Mouse (Mus musculus) macrophage (primary cell): ENCODE measurements around the gene Slc44a3. TPM values are rescaled to one million over a fixed set of nuclear protein-coding genes. Genes with fewer than 3 reads are reported as not detected.

Experiments used
- H3K27ac ChIP-seq: fragments of 350-480 bp; formaldehyde crosslinking; 2 replicates; pipeline ENCODE4 v1.9.0; 2021
- H3K36me3 ChIP-seq: fragments of 350-480 bp; formaldehyde crosslinking; 2 replicates; pipeline ENCODE4 v1.9.0; 2021; ENCODE audit errors: inconsistent target
- H3K4me3 ChIP-seq: fragments of 350-480 bp; formaldehyde crosslinking; 2 replicates; pipeline ENCODE4 v1.9.0; 2021; ENCODE audit errors: inconsistent target
- H3K79me2 ChIP-seq: fragments of 350-480 bp; formaldehyde crosslinking; 2 replicates; pipeline ENCODE4 v1.9.0; 2021; ENCODE audit errors: inconsistent target
- WGBS: methylation state at CpG from one replicate; pipeline ENCODE4 v1.1.7; 2026; ENCODE audit warnings: inconsistent platforms; ENCODE audit not compliant: missing documents; 5-methylcytosine and 5-hydroxymethylcytosine counted together
- polyA plus RNA-seq: library from polyadenylated mRNA; stranded (reverse); fragments of 250-400 nt; gene quantifications from 3 replicates; pipeline ENCODE4 v1.2.4, GENCODE M21; 2018; ENCODE audit warnings: inconsistent platforms

Slc44a3 gene
- polyA plus RNA-seq, 1 experiment from 2014 or later = not detected

GRCm38 (mm10) chr3:121536803-121537202 is 4.6 kb upstream of the Slc44a3 start:
- H3K27ac ChIP-seq = no peak overlapping the region
- 54% methylated on average over 9 of the region's 9 CpGs for WGBS
- no peaks in the 10 kb centered on the region for H3K79me2 ChIP-seq
- no peaks in the 10 kb centered on the region for H3K36me3 ChIP-seq
- no peak overlapping the region for H3K4me3 ChIP-seq

GRCm38 (mm10) chr3:121535813-121536504 is 3.8 kb upstream of the Slc44a3 start:
- Histone ChIP-seq H3K79me2 (no peaks in the 10 kb centered on the region), H3K4me3 (no peak overlapping the region), H3K36me3 (no peaks in the 10 kb centered on the region), H3K27ac (no peak overlapping the region)
- WGBS = 93% methylated on average over 3 of the region's 3 CpGs

GRCm38 (mm10) chr3:121531370-121532148 is 645 bp downstream of the Slc44a3 start:
- Histone ChIP-seq H3K27ac (no peak overlapping the region), H3K36me3 (no peaks in the 10 kb centered on the region), H3K79me2 (no peaks in the 10 kb centered on the region), H3K4me3 (no peak overlapping the region)
- 77% methylated on average over 16 of the region's 16 CpGs for WGBS

GRCm38 (mm10) chr3:121530546-121531258 is 1.5 kb downstream of the Slc44a3 start:
- H3K4me3 ChIP-seq = no peak overlapping the region

GRCm38 (mm10) chr3:121526096-121527093 is 5.8 kb downstream of the Slc44a3 start:
- 69% methylated on average over 17 of the region's 17 CpGs for WGBS
- no peak overlapping the region for H3K27ac ChIP-seq
- no peaks in the 10 kb centered on the region for H3K79me2 ChIP-seq
- H3K4me3 ChIP-seq = no peak overlapping the region
- H3K36me3 ChIP-seq = no peaks in the 10 kb centered on the region

More at GRCm38 (mm10) chr3:121530546-121531258, 1.5 kb downstream of the Slc44a3 start:
- 96% methylated on average over 10 of the region's 10 CpGs for WGBS
- Histone ChIP-seq H3K27ac (no peak overlapping the region), H3K79me2 (no peaks in the 10 kb centered on the region), H3K36me3 (no peaks in the 10 kb centered on the region)

GRCm38 (mm10) chr3:121521633-121522125 is 10.5 kb downstream of the Slc44a3 start:
- 84% methylated on average over 10 of the region's 10 CpGs for WGBS
- Histone ChIP-seq H3K4me3 (no peak overlapping the region), H3K27ac (no peak overlapping the region), H3K79me2 (no peaks in the 10 kb centered on the region), H3K36me3 (no peaks in the 10 kb centered on the region)

- H3K36me3 ChIP-seq = no peaks in the 10 kb centered on the region
- H3K79me2 ChIP-seq = no peaks in the 10 kb centered on the region
- H3K27ac ChIP-seq = no peak overlapping the region
- no peak overlapping the region for H3K4me3 ChIP-seq
- WGBS = 7% methylated on average over 3 of the region's 3 CpGs
Observed at GRCm38 (mm10) chr3:121521123-121521522, 11.1 kb downstream of the Slc44a3 start.

- Histone ChIP-seq H3K27ac (no peak overlapping the region), H3K4me3 (no peak overlapping the region), H3K36me3 (no peaks in the 10 kb centered on the region), H3K79me2 (no peaks in the 10 kb centered on the region)
- WGBS = 87% methylated on average over 8 of the region's 8 CpGs
Observed at GRCm38 (mm10) chr3:121517030-121517429, 15.2 kb downstream of the Slc44a3 start.

- H3K27ac ChIP-seq = peak overlapping the region; percentile 7; the same call in 1 of the 2 replicates
- H3K4me3 ChIP-seq = no peak overlapping the region
- 5% methylated on average over 5 of the region's 5 CpGs for WGBS
- no peaks in the 10 kb centered on the region for H3K36me3 ChIP-seq
- no peaks in the 10 kb centered on the region for H3K79me2 ChIP-seq
Observed at GRCm38 (mm10) chr3:121509141-121509540, 23.1 kb downstream of the Slc44a3 start.

GRCm38 (mm10) chr3:121507678-121508077 is 24.5 kb downstream of the Slc44a3 start:
- Histone ChIP-seq H3K79me2 (no peaks in the 10 kb centered on the region), H3K36me3 (no peaks in the 10 kb centered on the region), H3K27ac (no peak overlapping the region), H3K4me3 (no peak overlapping the region)
- 94% methylated on average over 14 of the region's 14 CpGs for WGBS

GRCm38 (mm10) chr3:121506756-121507155 is 25.4 kb downstream of the Slc44a3 start:
- Histone ChIP-seq H3K4me3 (no peak overlapping the region), H3K79me2 (no peaks in the 10 kb centered on the region), H3K36me3 (no peaks in the 10 kb centered on the region), H3K27ac (no peak overlapping the region)
- 95% methylated on average over 7 of the region's 7 CpGs for WGBS

- WGBS = 95% methylated on average over 8 of the region's 8 CpGs
- H3K27ac ChIP-seq = no peak overlapping the region
Observed at GRCm38 (mm10) chr3:121506175-121506574, 26.0 kb downstream of the Slc44a3 start.

GRCm38 (mm10) chr3:121504927-121505487 is 27.2 kb downstream of the Slc44a3 start:
- Histone ChIP-seq H3K27ac (no peak overlapping the region), H3K36me3 (no peaks in the 10 kb centered on the region), H3K4me3 (no peak overlapping the region), H3K79me2 (no peaks in the 10 kb centered on the region)
- WGBS = 91% methylated on average over 7 of the region's 8 CpGs

More at GRCm38 (mm10) chr3:121506175-121506574, 26.0 kb downstream of the Slc44a3 start:
- H3K79me2 ChIP-seq = no peaks in the 10 kb centered on the region
- H3K36me3 ChIP-seq = no peaks in the 10 kb centered on the region
- no peak overlapping the region for H3K4me3 ChIP-seq
